Comparison of ENCODE assay signal across 24 mouse cellular contexts in the genomic region with DNA sequence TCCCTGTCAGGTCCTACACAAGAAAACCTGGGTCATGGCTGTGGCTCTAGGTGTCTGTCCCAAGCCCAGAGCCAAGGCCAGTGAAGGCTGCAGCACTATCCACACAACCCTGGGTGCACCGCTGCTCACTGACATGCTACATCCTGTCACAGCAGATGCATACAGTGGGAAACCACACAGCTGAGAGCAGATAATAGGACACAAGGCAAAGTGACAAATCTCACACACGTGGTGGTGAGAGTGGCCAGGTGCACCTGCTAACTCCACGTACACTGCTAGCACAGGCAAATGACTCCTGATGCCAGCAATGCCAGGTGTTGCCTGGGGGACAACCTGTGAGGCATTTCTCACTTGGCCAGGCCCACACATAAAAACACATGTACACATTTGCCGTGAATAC. TPM values are rescaled to one million over a fixed set of nuclear protein-coding genes. Genes with fewer than 3 reads are reported as not detected.
DNase-seq lines count a peak whose midpoint lies in the region; ATAC-seq lines count a peak whose summit lies in the region.
"Had no signal": no experiment of that assay in that cellular context is flagged by ENCODE, and none has a peak within 500 bp of the region (broad histone marks: within the 10 kb centered on the region; RNA-seq: fewer than 3 reads in every experiment).

No protein-coding gene starts in this region.

- H3K27ac ChIP-seq in midbrain, embryonic 11.5 days (ENCODE audit: low read depth, low read length) = no peak overlapping the region
- H3K27ac ChIP-seq in midbrain, embryonic 14.5 days (replicated peaks; ENCODE audit: low read depth, low read length) = no peak overlapping the region
- H3K27ac ChIP-seq: embryonic facial prominence, embryonic 13.5 days; forebrain, embryonic 10.5 days; gastrocnemius, adult 2 months; heart, embryonic 13.5 days; hindbrain, embryonic 12.5 days had no signal

- H3K4me1 ChIP-seq in midbrain, embryonic 11.5 days (ENCODE audit: control insufficient read depth, insufficient read depth, low read length) = no peaks in the 10 kb centered on the region
- H3K4me1 ChIP-seq in midbrain, embryonic 14.5 days (ENCODE audit: control insufficient read depth, insufficient read depth, low read length) = no peaks in the 10 kb centered on the region
- H3K4me1 ChIP-seq: embryonic facial prominence, embryonic 13.5 days; forebrain, embryonic 10.5 days; heart, embryonic 13.5 days; hindbrain, embryonic 12.5 days had no signal

- no peak overlapping the region for H3K4me3 ChIP-seq in midbrain, embryonic 11.5 days (ENCODE audit: low read depth, low read length)
- H3K4me3 ChIP-seq in midbrain, embryonic 14.5 days (replicated peaks; ENCODE audit: low read depth, low read length) = no peak overlapping the region
- H3K4me3 ChIP-seq: embryonic facial prominence, embryonic 13.5 days; forebrain, embryonic 10.5 days; gastrocnemius, adult 2 months; heart, embryonic 13.5 days; hindbrain, embryonic 12.5 days had no signal

- ATAC-seq in midbrain, embryonic 11.5 days (ENCODE audit: low FRiP score) = no peak
- ATAC-seq in midbrain, embryonic 14.5 days (ENCODE audit: low FRiP score, low TSS enrichment) = no peak
- ATAC-seq in erythroblast, adult 5-6 weeks (replicated peaks; ENCODE audit: low FRiP score, poor library complexity, severe bottlenecking) = no peak
- ATAC-seq: forebrain, embryonic 14.5 days had no signal

- no peaks in the 10 kb centered on the region for H3K9me3 ChIP-seq in midbrain, embryonic 11.5 days (ENCODE audit: control insufficient read depth, low read length)
- H3K9me3 ChIP-seq in midbrain, embryonic 14.5 days (ENCODE audit: control insufficient read depth, low read length) = no peaks in the 10 kb centered on the region
- H3K9me3 ChIP-seq: embryonic facial prominence, embryonic 13.5 days; forebrain, embryonic 10.5 days; heart, embryonic 13.5 days; hindbrain, embryonic 12.5 days had no signal

- no peak overlapping the region for H3K4me2 ChIP-seq in midbrain, embryonic 11.5 days
- H3K4me2 ChIP-seq in midbrain, embryonic 14.5 days (ENCODE audit: low read length) = no peak overlapping the region
- H3K4me2 ChIP-seq: embryonic facial prominence, embryonic 13.5 days; heart, embryonic 13.5 days; hindbrain, embryonic 12.5 days had no signal

- WGBS in midbrain, embryonic 11.5 days = 93% methylated on average over 4 of the region's 4 CpGs
- WGBS in midbrain, embryonic 14.5 days = 92% methylated on average over 4 of the region's 4 CpGs

- no peak overlapping the region for H3K9ac ChIP-seq in midbrain, embryonic 11.5 days (ENCODE audit: low read length)
- no peak overlapping the region for H3K9ac ChIP-seq in midbrain, embryonic 14.5 days (replicated peaks; ENCODE audit: low read length)
- H3K9ac ChIP-seq: embryonic facial prominence, embryonic 13.5 days; heart, embryonic 13.5 days; hindbrain, embryonic 12.5 days had no signal

- peaks cover 2% of the 10 kb centered on the region; the same call in 1 of the 2 replicates for H3K36me3 ChIP-seq in midbrain, embryonic 11.5 days (ENCODE audit: control insufficient read depth, insufficient read depth, low read length)
- H3K36me3 ChIP-seq in midbrain, embryonic 14.5 days (ENCODE audit: control insufficient read depth, insufficient read depth, low read length) = peaks cover 58% of the 10 kb centered on the region

- no peaks in the 10 kb centered on the region for H3K27me3 ChIP-seq in midbrain, embryonic 11.5 days (ENCODE audit: control insufficient read depth, insufficient read depth, low read length)
- no peaks in the 10 kb centered on the region for H3K27me3 ChIP-seq in midbrain, embryonic 14.5 days (ENCODE audit: control insufficient read depth, insufficient read depth, low read length)
- H3K27me3 ChIP-seq: embryonic facial prominence, embryonic 13.5 days; heart, embryonic 13.5 days; hindbrain, embryonic 12.5 days had no signal

- peak; percentile 33 to 37 for DNase-seq in cerebellum, postnatal 25 days
- no peak for DNase-seq in cerebellum, postnatal 14 days
- DNase-seq in midbrain, embryonic 11.5 days (ENCODE audit: low spot score, missing footprints) = peak; percentile 31
- no peak for DNase-seq in midbrain, embryonic 14.5 days
- peak; percentile 77 for DNase-seq in thymus, postnatal 0 days (ENCODE audit: low spot score)
- peak; percentile 33 to 51 for DNase-seq in thymus, postnatal 36 days
- DNase-seq in layer of hippocampus, postnatal 25 days (ENCODE audit: extremely low spot score in 1 of 2, low spot score in 1 of 2) = no peak
- DNase-seq: adrenal gland, postnatal 10 days; cerebellum, adult 11 months; cerebellum, adult 8-10 months; cerebellum, postnatal 36 days; gastrocnemius, adult 2 months; gastrocnemius, postnatal 25 days; heart, postnatal 10 days; heart, postnatal 4 days had no signal

RNA-seq across cellular contexts. Expression of a gene that starts 12.1 kb away (rescaled TPM):
- 18.2 and 18.4 TPM in 2 replicates for polyA plus RNA-seq in midbrain, embryonic 11.5 days (2014; fragmentation: Nextera tagmentation; extraction: Ambion mirVana)
- polyA plus RNA-seq in midbrain, embryonic 14.5 days (2014; fragmentation: Nextera tagmentation; extraction: Ambion mirVana) = 11.9 and 15.5 TPM in 2 replicates
- polyA plus RNA-seq in thymus, postnatal 0 days (2015; fragmentation: Nextera tagmentation; extraction: Ambion mirVana) = 15.2 and 15.3 TPM in 2 replicates
- 10 to 100 TPM; 24.5 to 25.3 TPM for total RNA-seq in layer of hippocampus, postnatal 25 days (2021)
- total RNA-seq in erythroblast, adult 5-6 weeks (2015; ENCODE audit: low replicate concordance) = 1.7 and 2.1 TPM in 2 replicates
- 0.60 and 1.7 TPM in 2 replicates for total RNA-seq in erythroblast, adult 5-6 weeks (2017; ENCODE audit: low replicate concordance)

RNA-seq across cellular contexts. Expression of a gene that starts 17.2 kb away (rescaled TPM):
- polyA plus RNA-seq in midbrain, embryonic 11.5 days (2014; fragmentation: Nextera tagmentation; extraction: Ambion mirVana) = 0.10 and 0.30 TPM in 2 replicates
- polyA plus RNA-seq in midbrain, embryonic 14.5 days (2014; fragmentation: Nextera tagmentation; extraction: Ambion mirVana) = not detected in 2 replicates
- polyA plus RNA-seq in thymus, postnatal 0 days (2015; fragmentation: Nextera tagmentation; extraction: Ambion mirVana) = 0.17 and 0.22 TPM in 2 replicates
- total RNA-seq in layer of hippocampus, postnatal 25 days (2021) = not detected
- not detected in 2 replicates for total RNA-seq in erythroblast, adult 5-6 weeks (2015; ENCODE audit: low replicate concordance)
- not detected in 2 replicates for total RNA-seq in erythroblast, adult 5-6 weeks (2017; ENCODE audit: low replicate concordance)
- total RNA-seq: gastrocnemius, adult 2 months; gastrocnemius, postnatal 25 days; granulocyte monocyte progenitor cell, adult 5-6 weeks; heart, postnatal 10 days; heart, postnatal 4 days; MEL had no signal
- polyA plus RNA-seq: C2C12; forebrain, embryonic 14.5 days had no signal

Comparison
In these comparisons a context has a peak if more than half of its experiments do, and no peak if none do; other contexts are left out.
1. DNase-seq: peak in cerebellum, postnatal 25 days (2 of 2), midbrain, embryonic 11.5 days (single experiment), thymus, postnatal 0 days (single experiment) and thymus, postnatal 36 days (2 of 2); none in cerebellum, postnatal 14 days (0 of 2), midbrain, embryonic 14.5 days (single experiment) and layer of hippocampus, postnatal 25 days (0 of 2).